Mouse (Mus musculus) C2C12 (cell line): ENCODE measurements around the gene Ndufa5.

Source experiments
- CTCF ChIP-seq: IDR thresholded peaks from one replicate; pipeline ENCODE4 v1.5.1; 2011; ENCODE audit not compliant: control insufficient read depth, insufficient read depth, insufficient read length
- FOSL1 ChIP-seq: IDR thresholded peaks from one replicate; pipeline ENCODE4 v1.8.0; 2011; ENCODE audit warnings: mild to moderate bottlenecking, low read length; ENCODE audit not compliant: poor library complexity, insufficient read depth, severe bottlenecking
- MYOG ChIP-seq: IDR thresholded peaks from one replicate; pipeline ENCODE4 v1.6.1; 2011; ENCODE audit not compliant: control insufficient read depth, insufficient read length; ENCODE audit errors: extremely low read depth
- USF1 ChIP-seq: IDR thresholded peaks from one replicate; pipeline ENCODE4 v1.6.1; 2011; ENCODE audit warnings: low read depth, mild to moderate bottlenecking, control low read depth, moderate library complexity

- TF ChIP-seq CTCF = no peak
- no peak for TF ChIP-seq FOSL1
- no peak for TF ChIP-seq USF1
- TF ChIP-seq MYOG = no peak
Measured at GRCm38 (mm10) chr6:24569711-24570110, 41.9 kb upstream of the Ndufa5 start.
